Mouse (Mus musculus) liver, embryonic 14.5 days (tissue): ENCODE data around the gene Ptrh2.

Experiments
- CTCF ChIP-seq: IDR thresholded peaks from 2 replicates; pipeline ENCODE4 v1.5.1; 2016; ENCODE audit warnings: antibody characterized with exemption, low read depth, control low read depth
- EP300 ChIP-seq: IDR thresholded peaks from 2 replicates; pipeline ENCODE4 v1.6.1; 2016; ENCODE audit warnings: antibody characterized with exemption, low read depth

GRCm38 (mm10) chr11:86656849-86657567 is 26.8 kb upstream of the Ptrh2 start:
- TF ChIP-seq CTCF (no peak), EP300 (peak; percentile 41)
